Mouse (Mus musculus) adrenal gland (tissue): ENCODE data around the gene Serpina9.

ENCODE experiments used
- intact Hi-C: fragments of 180-260 bp; cut with DNase I; formaldehyde crosslinking; loops from one replicate; pipeline ENCODE4 v1.15.1; 2025
- long read RNA-seq, 2 experiments: library from polyadenylated mRNA; unstranded; transcript quantifications; one replicate each; pipeline ENCODE4 v2.0.0; 2020; ENCODE audit warnings: borderline replicate concordance in 1 of 2; ENCODE audit not compliant: insufficient replicate concordance in 1 of 2

Gene Serpina9
- long read RNA-seq, experiment 1, result 0 reads
- long read RNA-seq, experiment 2, result 0 reads

- intact Hi-C loops, result no loop called here
Observed at GRCm38 (mm10) chr12:104013620-104014019, at the start of gene Serpina9. TSS of gene Serpina9 (minus strand) at chr12:104013755.

- intact Hi-C loops, result no loop called here
Observed at GRCm38 (mm10) chr12:104061862-104062261, 48.3 kb upstream of the Serpina9 start.

DNA sequence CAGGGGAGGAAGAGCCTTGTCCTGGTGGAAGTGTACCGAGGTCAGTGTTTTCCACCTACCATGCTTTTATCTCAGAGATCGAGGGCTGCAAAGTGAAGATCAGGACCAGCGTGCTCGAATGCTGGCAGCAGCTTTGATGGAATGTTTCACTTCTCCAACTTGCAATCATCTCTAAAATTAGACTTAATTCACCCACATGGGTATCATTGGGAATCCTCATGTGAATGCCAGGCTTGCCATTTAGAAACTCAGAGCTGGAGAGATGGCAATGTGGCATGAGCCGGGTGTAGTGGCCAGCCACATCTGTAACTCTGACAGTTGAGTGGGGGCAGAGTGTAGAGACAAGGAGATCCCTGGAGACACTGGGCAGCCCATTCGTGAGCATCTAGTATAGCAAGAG, 46.6 kb upstream of the Serpina9 start:
- intact Hi-C loops, result no loop called here

- intact Hi-C loops, result no loop called here
Observed at GRCm38 (mm10) chr12:104057531-104057930, 44.0 kb upstream of the Serpina9 start.

GRCm38 (mm10) chr12:104057050-104057449, 43.5 kb upstream of the Serpina9 start:
- intact Hi-C loops, result no loop called here

DNA sequence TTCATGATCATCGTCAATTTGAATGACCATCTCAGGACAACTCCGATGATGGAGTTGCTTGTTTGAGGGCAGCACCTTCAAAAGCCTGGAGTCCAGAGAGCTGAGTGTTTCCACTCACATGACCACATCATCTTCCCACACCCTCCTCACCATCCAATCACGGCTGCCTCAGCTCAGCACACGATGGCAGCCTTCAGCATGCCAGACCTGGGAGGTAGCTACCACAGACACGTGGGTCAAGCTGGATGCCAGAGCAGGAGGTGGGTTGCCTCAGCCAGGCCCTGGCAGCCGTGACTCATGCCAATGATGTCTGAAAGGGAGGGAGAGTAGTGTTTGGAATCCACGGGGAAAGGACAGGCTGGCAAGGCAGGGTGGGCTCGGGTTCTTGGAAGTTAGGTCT, 42.2 kb upstream of the Serpina9 start:
- intact Hi-C loops, result no loop called here

DNA sequence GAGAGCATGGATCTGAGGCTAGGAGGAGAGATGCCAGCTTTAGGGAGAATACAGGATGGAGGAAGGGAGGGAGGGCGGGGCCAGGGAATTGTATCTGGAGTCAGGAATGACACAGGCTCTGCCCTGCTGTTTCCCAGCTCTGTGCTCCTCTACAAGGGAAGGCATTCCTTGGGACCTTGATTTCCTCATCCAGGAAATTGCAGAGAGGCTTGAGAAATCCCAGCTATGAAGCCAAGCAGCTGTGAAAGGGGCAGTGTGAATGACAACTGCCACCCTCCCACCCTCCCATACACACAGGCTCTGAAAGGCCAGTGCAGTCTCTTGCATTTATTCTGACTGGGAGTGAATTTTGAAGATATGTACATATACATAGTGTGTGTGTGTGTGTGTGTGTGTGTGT, 40.4 kb upstream of the Serpina9 start:
- intact Hi-C loops, result no loop called here

GRCm38 (mm10) chr12:104045713-104046112, 32.2 kb upstream of the Serpina9 start:
- intact Hi-C loops, result no loop called here

DNA sequence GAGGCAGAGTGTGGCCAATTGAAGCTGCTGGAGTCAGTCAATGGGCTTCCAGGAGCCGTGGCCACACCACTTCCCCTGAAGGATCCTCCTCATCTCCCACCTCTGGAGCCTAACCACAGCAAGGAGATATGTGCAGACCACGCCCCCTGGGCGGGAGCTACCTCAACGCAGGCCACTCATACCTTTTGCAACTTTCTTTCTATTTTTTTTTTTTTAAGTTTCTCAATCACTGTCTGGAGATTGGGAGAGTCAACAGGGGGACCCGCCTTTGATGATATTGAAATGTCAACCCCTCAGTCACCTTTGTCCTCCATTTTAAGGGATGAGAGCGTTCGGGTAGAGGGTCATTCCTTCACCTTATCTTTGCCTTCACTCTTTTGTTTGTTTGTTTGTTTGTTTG, 30.8 kb upstream of the Serpina9 start, which contains the start of gene Serpina12:
Gene Serpina12, minus strand, starts transcription at position 101 of the 400 bp plus-strand sequence.
- intact Hi-C loops, result no loop called here

- intact Hi-C loops, result no loop called here
Observed at GRCm38 (mm10) chr12:104042753-104043152, 29.2 kb upstream of the Serpina9 start.

DNA sequence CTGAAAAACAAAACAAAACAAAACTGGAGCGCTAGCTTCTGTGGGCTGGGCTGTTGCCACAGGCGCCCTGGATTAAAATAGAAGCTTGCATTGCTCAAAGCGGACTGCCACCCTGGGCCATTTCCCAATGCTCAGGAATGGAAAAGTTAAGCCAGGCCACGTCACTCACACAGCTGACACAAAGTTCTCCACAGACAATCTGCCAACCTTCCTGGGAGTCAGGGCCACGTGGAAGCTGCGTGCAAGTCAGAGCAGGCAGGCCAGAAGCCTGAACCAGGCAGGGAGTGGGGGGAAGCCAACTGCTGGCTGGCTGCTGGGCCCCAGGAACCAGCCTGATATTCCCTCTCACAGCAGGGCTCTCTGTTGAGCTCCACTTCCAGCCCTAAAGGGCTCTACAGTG, 27.8 kb upstream of the Serpina9 start:
- intact Hi-C loops, result no loop called here

DNA sequence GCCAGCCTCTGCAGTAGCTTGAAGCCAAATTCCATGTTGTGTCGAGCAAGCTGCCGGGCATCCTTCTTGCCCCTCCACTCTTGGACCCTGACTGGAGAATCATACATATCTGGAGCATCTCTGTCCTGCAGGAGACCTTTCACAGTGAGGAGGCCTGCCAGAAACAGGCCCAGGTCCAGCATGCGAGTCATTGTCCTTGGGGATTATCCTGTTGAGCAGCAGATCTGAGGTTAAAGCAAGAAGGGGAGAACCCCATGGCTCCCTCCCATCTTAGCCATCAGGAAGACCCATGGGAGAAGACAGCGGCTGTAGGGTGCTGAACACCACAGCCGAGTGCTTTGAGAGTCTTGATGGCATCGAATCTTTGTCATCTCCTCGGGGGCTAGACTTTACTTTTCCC, 24.6 kb upstream of the Serpina9 start:
- intact Hi-C loops, result no loop called here

DNA sequence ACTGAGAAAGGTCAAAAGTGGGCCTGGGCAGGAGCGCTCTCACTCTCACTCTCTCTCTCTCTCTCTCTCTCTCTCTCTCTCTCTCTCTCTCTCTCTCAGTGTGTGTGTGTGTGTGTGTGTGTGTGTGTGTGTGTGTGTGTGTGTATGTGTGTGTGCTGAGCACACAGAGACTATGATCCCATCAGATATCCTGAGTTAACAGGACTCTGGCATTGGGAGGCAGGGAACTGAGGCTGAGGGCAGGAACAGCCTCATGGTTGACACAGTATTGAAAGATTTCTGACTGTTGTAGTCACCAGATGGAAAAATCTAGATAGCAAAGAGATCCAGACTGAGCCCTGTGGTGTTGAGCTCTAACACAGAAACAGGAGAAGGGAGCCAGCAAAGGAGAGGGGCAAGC, 20.2 kb upstream of the Serpina9 start:
- intact Hi-C loops, result no loop called here

DNA sequence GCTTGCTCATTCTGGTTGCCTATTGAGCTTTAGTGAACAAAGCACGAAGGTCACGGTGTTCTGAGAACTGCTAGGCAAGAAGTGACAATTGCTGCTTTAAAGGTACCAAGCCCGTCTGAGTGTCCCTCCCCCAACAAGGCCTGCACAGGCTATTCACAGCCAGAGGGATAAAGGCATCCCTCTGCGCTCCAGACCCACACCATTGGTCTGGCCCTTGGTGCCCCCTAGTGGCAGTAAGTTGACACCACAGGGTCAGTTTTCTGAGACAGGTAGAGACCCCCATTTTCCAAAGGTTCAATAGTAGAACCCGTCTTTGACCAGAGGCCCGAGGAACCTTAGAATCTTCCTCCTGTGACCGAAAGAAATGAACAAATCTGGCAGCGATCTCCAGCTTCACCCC, 16.4 kb upstream of the Serpina9 start:
- intact Hi-C loops, result loop anchor here (2.0 kb wide), 1 partner anchor 35 kb away; no protein-coding TSS in a partner anchor

GRCm38 (mm10) chr12:104015280-104015679, 1.7 kb upstream of the Serpina9 start:
- intact Hi-C loops, result no loop called here

- intact Hi-C loops, result no loop called here
Observed at GRCm38 (mm10) chr12:104004689-104005088, 8.9 kb downstream of the Serpina9 start.

GRCm38 (mm10) chr12:104003238-104003612, 10.3 kb downstream of the Serpina9 start:
- intact Hi-C loops, result no loop called here

GRCm38 (mm10) chr12:104002569-104003237, 10.9 kb downstream of the Serpina9 start:
- intact Hi-C loops, result no loop called here

DNA sequence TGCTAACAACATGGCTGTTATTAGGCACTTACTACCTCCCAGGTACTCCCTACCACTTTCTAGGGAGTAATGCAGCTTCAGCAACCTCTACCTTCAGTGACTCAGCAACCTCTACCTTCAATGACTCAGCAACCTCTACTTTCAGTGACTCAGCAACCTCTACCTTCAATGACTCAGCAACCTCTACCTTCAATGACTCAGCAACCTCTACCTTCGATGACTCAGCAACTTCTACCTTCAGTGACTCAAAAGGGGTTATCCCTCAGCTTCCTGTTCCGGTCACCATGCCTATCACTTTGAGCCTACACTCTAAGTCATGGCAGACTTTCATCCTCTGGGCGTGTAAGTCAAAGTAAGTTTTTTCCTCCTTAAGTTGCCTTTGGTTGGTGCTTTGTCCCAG, 13.0 kb downstream of the Serpina9 start:
- intact Hi-C loops, result no loop called here

DNA sequence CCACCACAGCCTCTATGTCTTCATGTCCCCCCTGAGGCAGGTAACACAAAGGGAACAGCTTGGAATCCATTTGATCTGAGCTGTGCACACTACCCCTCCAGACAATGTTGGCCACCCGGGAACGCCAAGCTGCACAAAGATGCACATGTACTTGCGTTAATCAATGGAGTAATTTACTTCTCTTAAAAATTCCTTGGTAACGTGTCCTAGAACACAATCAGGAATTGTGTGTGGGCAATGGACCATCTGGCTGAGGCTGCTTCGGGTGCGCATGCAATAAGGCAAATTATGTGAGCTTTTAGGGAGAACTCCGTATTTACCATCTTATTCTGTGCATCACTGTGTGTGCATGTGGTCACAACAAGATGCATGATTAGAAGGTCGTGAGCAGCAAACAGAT, 13.9 kb downstream of the Serpina9 start:
- intact Hi-C loops, result no loop called here

- intact Hi-C loops, result loop anchor here (2.0 kb wide), 1 partner anchor 72 kb away; no protein-coding TSS in a partner anchor
Observed at GRCm38 (mm10) chr12:103996513-103996912, 17.0 kb downstream of the Serpina9 start.

DNA sequence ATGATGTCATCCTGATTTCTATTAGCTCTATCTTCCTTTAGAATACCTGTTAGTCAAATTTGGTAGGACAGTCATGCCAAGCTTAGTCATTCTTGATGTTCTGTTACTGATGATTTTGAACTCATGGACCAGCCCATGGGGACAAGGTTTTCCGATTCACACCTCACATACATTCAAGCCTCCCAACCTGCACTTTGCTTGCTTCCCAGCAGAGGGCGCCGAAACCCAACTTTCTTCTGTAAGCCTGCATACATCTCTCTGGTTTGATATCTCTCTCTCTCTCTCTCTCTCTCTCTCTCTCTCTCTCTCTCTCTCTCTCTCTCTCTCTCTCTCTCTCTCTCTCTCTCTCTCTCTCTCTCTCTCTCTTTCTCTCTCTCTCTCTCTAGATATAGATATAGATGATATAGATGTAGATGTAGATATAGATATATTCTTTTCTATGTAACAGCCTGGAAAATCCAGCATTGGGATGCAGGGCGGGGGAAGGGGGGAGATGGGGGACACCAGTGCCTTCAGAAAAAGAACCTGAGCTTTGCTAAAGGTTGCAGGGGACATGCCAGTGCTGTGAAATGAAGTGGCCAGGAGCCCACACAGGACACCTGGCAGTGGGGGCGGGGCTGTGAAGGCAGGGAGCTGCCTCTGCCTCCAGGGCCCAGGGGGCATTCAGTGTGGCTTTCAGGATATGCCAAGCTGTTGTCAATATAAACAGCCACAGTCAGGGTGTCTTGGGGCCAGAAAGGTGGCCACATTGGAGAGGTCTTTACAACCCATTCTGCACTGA, 18.1 kb downstream of the Serpina9 start:
- intact Hi-C loops, result loop anchor here (2.0 kb wide), 3 partner anchors 35 to 423 kb away; no protein-coding TSS in a partner anchor

- intact Hi-C loops, result no loop called here
Observed at GRCm38 (mm10) chr12:103992945-103993344, 20.6 kb downstream of the Serpina9 start.
